Mouse (Mus musculus) embryo, embryonic 9.5 days (tissue): ENCODE measurements around the gene Stab1.

Experiments
- DNase-seq: peaks from one replicate; pipeline ENCODE4 v3.0.0-alpha.2; 2017; ENCODE audit errors: extremely low spot score

Gene Stab1

GRCm38 (mm10) chr14:31165010-31165409 is 3.4 kb downstream of the Stab1 start:
- DNase-seq: no peak

- no peak for DNase-seq
Measured at GRCm38 (mm10) chr14:31164067-31164466, 4.4 kb downstream of the Stab1 start.

GRCm38 (mm10) chr14:31161638-31162037 is 6.8 kb downstream of the Stab1 start:
- no peak for DNase-seq

GRCm38 (mm10) chr14:31161191-31161590 is 7.2 kb downstream of the Stab1 start:
- DNase-seq: no peak

- DNase-seq: no peak
Measured at GRCm38 (mm10) chr14:31160196-31161150, 8.0 kb downstream of the Stab1 start.

GRCm38 (mm10) chr14:31145694-31146093 is 22.7 kb downstream of the Stab1 start:
- no peak for DNase-seq

- no peak for DNase-seq
Measured at GRCm38 (mm10) chr14:31141011-31141410, 27.4 kb downstream of the Stab1 start.

GRCm38 (mm10) chr14:31140141-31140540 is 28.3 kb downstream of the Stab1 start:
- DNase-seq: no peak

- DNase-seq: no peak
Measured at GRCm38 (mm10) chr14:31139666-31140065, 28.8 kb downstream of the Stab1 start.

- no peak for DNase-seq
Measured at GRCm38 (mm10) chr14:31138897-31139429, 29.5 kb downstream of the Stab1 start.

- no peak for DNase-seq
Measured at GRCm38 (mm10) chr14:31138219-31138896, 30.1 kb downstream of the Stab1 start.

GRCm38 (mm10) chr14:31137791-31138190 is 30.6 kb downstream of the Stab1 start:
- no peak for DNase-seq

- no peak for DNase-seq
Measured at GRCm38 (mm10) chr14:31137281-31137595, 31.2 kb downstream of the Stab1 start.

- DNase-seq: no peak
Measured at GRCm38 (mm10) chr14:31136411-31137280, 31.8 kb downstream of the Stab1 start.

- no peak for DNase-seq
Measured at GRCm38 (mm10) chr14:31135495-31136410, 32.7 kb downstream of the Stab1 start.

GRCm38 (mm10) chr14:31134015-31135000 is 34.1 kb downstream of the Stab1 start:
- DNase-seq: no peak

GRCm38 (mm10) chr14:31133023-31133665 is 35.3 kb downstream of the Stab1 start:
- DNase-seq: no peak

GRCm38 (mm10) chr14:31132491-31132975 is 35.9 kb downstream of the Stab1 start:
- DNase-seq: no peak

- peak; percentile 46 for DNase-seq
Measured at GRCm38 (mm10) chr14:31132031-31132430, 36.4 kb downstream of the Stab1 start.
